Mouse (Mus musculus): ENCODE measurements at regions not wholly inside any gene's neighbourhood (a gene's known extent, or its start where the extent isn't known, plus 50 kb on each side); places are given as distances from the start of the nearest gene placed in this dataset.

- H3K36me3 ChIP-seq (ENCODE audit: control insufficient read depth, insufficient read depth, low read length), result no peaks in the 10 kb centered on the region
- no peak overlapping the region for H3K9ac ChIP-seq (ENCODE audit: low read depth, low read length)
- H3K4me3 ChIP-seq (ENCODE audit: low read length), result no peak overlapping the region
- WGBS, result 77% methylated on average over 4 of the region's 4 CpGs
- H3K4me2 ChIP-seq (replicated peaks; ENCODE audit: low read depth, low read length), result no peak overlapping the region
- H3K27me3 ChIP-seq (ENCODE audit: control insufficient read depth, insufficient read depth, low read length), result no peaks in the 10 kb centered on the region
- 0 out of 2 replicates have a peak, but pooled peaks cover 4% of the 10 kb centered on the region for H3K4me1 ChIP-seq (ENCODE audit: control insufficient read depth, insufficient read depth, low read length)
- ATAC-seq (ENCODE audit: low FRiP score, low TSS enrichment), result no peak
- no peaks in the 10 kb centered on the region for H3K9me3 ChIP-seq (ENCODE audit: control insufficient read depth, low read length)
- no peak overlapping the region for H3K27ac ChIP-seq (ENCODE audit: low read depth, low read length)
Observed at GRCm38 (mm10) chr17:64484835-64485234, 115.7 kb upstream of the Man2a1 start.

GRCm38 (mm10) chr17:64489769-64490335 lies 110.7 kb upstream of the Man2a1 start:
- no peak overlapping the region for H3K27ac ChIP-seq (ENCODE audit: low read depth, low read length)
- 0 out of 2 replicates have a peak, but pooled peaks cover 4% of the 10 kb centered on the region for H3K4me1 ChIP-seq (ENCODE audit: control insufficient read depth, insufficient read depth, low read length)
- no peaks in the 10 kb centered on the region for H3K27me3 ChIP-seq (ENCODE audit: control insufficient read depth, insufficient read depth, low read length)
- H3K9ac ChIP-seq (ENCODE audit: low read depth, low read length), result no peak overlapping the region
- H3K4me2 ChIP-seq (replicated peaks; ENCODE audit: low read depth, low read length), result no peak overlapping the region
- H3K4me3 ChIP-seq (ENCODE audit: low read length), result no peak overlapping the region
- WGBS, result 84% methylated on average over 2 of the region's 2 CpGs
- ATAC-seq (ENCODE audit: low FRiP score, low TSS enrichment), result no peak
- no peaks in the 10 kb centered on the region for H3K9me3 ChIP-seq (ENCODE audit: control insufficient read depth, low read length)
- H3K36me3 ChIP-seq (ENCODE audit: control insufficient read depth, insufficient read depth, low read length), result no peaks in the 10 kb centered on the region

- 90% methylated on average over 7 of the region's 7 CpGs for WGBS
- Histone ChIP-seq H3K9me3 (ENCODE audit: control insufficient read depth, low read length) (no peaks in the 10 kb centered on the region), H3K27me3 (ENCODE audit: control insufficient read depth, insufficient read depth, low read length) (no peaks in the 10 kb centered on the region), H3K9ac (ENCODE audit: low read depth, low read length) (no peak overlapping the region), H3K4me3 (ENCODE audit: low read length) (no peak overlapping the region), H3K4me1 (ENCODE audit: control insufficient read depth, insufficient read depth, low read length) (0 out of 2 replicates have a peak, but pooled peaks cover 4% of the 10 kb centered on the region), H3K27ac (ENCODE audit: low read depth, low read length) (no peak overlapping the region), H3K4me2 (replicated peaks; ENCODE audit: low read depth, low read length) (no peak overlapping the region), H3K36me3 (ENCODE audit: control insufficient read depth, insufficient read depth, low read length) (no peaks in the 10 kb centered on the region)
- ATAC-seq (ENCODE audit: low FRiP score, low TSS enrichment), result no peak
Observed at GRCm38 (mm10) chr17:64490664-64491063, 109.9 kb upstream of the Man2a1 start.

- Histone ChIP-seq H3K27ac (ENCODE audit: low read depth, low read length) (no peak overlapping the region), H3K4me3 (ENCODE audit: low read length) (no peak overlapping the region), H3K27me3 (ENCODE audit: control insufficient read depth, insufficient read depth, low read length) (no peaks in the 10 kb centered on the region), H3K4me2 (replicated peaks; ENCODE audit: low read depth, low read length) (no peak overlapping the region), H3K36me3 (ENCODE audit: control insufficient read depth, insufficient read depth, low read length) (no peaks in the 10 kb centered on the region), H3K9me3 (ENCODE audit: control insufficient read depth, low read length) (no peaks in the 10 kb centered on the region), H3K9ac (ENCODE audit: low read depth, low read length) (no peak overlapping the region), H3K4me1 (ENCODE audit: control insufficient read depth, insufficient read depth, low read length) (no peaks in the 10 kb centered on the region)
- no peak for ATAC-seq (ENCODE audit: low FRiP score, low TSS enrichment)
- 48% methylated on average over 10 of the region's 10 CpGs for WGBS
Observed at GRCm38 (mm10) chr17:64491922-64492353, 108.6 kb upstream of the Man2a1 start.

- Histone ChIP-seq H3K4me2 (replicated peaks; ENCODE audit: low read depth, low read length) (no peak overlapping the region), H3K4me1 (ENCODE audit: control insufficient read depth, insufficient read depth, low read length) (no peaks in the 10 kb centered on the region), H3K27ac (ENCODE audit: low read depth, low read length) (no peak overlapping the region), H3K4me3 (ENCODE audit: low read length) (no peak overlapping the region), H3K36me3 (ENCODE audit: control insufficient read depth, insufficient read depth, low read length) (no peaks in the 10 kb centered on the region), H3K27me3 (ENCODE audit: control insufficient read depth, insufficient read depth, low read length) (no peaks in the 10 kb centered on the region), H3K9ac (ENCODE audit: low read depth, low read length) (no peak overlapping the region), H3K9me3 (ENCODE audit: control insufficient read depth, low read length) (no peaks in the 10 kb centered on the region)
- ATAC-seq (ENCODE audit: low FRiP score, low TSS enrichment), result no peak
- WGBS, result 65% methylated on average over 7 of the region's 9 CpGs
Observed at GRCm38 (mm10) chr17:64492614-64493269, 107.8 kb upstream of the Man2a1 start.

- Histone ChIP-seq H3K9me3 (ENCODE audit: control insufficient read depth, low read length) (no peaks in the 10 kb centered on the region), H3K27ac (ENCODE audit: low read depth, low read length) (no peak overlapping the region), H3K9ac (ENCODE audit: low read depth, low read length) (no peak overlapping the region), H3K4me1 (ENCODE audit: control insufficient read depth, insufficient read depth, low read length) (no peaks in the 10 kb centered on the region), H3K4me2 (replicated peaks; ENCODE audit: low read depth, low read length) (no peak overlapping the region; the same call in 1 of the 2 replicates), H3K27me3 (ENCODE audit: control insufficient read depth, insufficient read depth, low read length) (no peaks in the 10 kb centered on the region), H3K4me3 (ENCODE audit: low read length) (no peak overlapping the region), H3K36me3 (ENCODE audit: control insufficient read depth, insufficient read depth, low read length) (no peaks in the 10 kb centered on the region)
- ATAC-seq (ENCODE audit: low FRiP score, low TSS enrichment), result no peak; the same call in 1 of the 2 replicates
- 51% methylated on average over 15 of the region's 15 CpGs for WGBS
Observed at GRCm38 (mm10) chr17:64499281-64499997, 101.1 kb upstream of the Man2a1 start.

- H3K4me1 ChIP-seq (ENCODE audit: control insufficient read depth, insufficient read depth, low read length), result no peaks in the 10 kb centered on the region
- no peaks in the 10 kb centered on the region for H3K27me3 ChIP-seq (ENCODE audit: control insufficient read depth, insufficient read depth, low read length)
- no peak overlapping the region for H3K9ac ChIP-seq (ENCODE audit: low read depth, low read length)
- H3K4me3 ChIP-seq (ENCODE audit: low read length), result no peak overlapping the region
- H3K9me3 ChIP-seq (ENCODE audit: control insufficient read depth, low read length), result no peaks in the 10 kb centered on the region
- H3K36me3 ChIP-seq (ENCODE audit: control insufficient read depth, insufficient read depth, low read length), result no peaks in the 10 kb centered on the region
- no peak for ATAC-seq (ENCODE audit: low FRiP score, low TSS enrichment)
- WGBS, result 97% methylated on average over 2 of the region's 2 CpGs
- no peak overlapping the region for H3K27ac ChIP-seq (ENCODE audit: low read depth, low read length)
- H3K4me2 ChIP-seq (replicated peaks; ENCODE audit: low read depth, low read length), result no peak overlapping the region
Observed at GRCm38 (mm10) chr17:64502376-64502775, 98.2 kb upstream of the Man2a1 start.

- Histone ChIP-seq H3K27me3 (ENCODE audit: control insufficient read depth, insufficient read depth, low read length) (no peaks in the 10 kb centered on the region), H3K9ac (ENCODE audit: low read depth, low read length) (no peak overlapping the region), H3K4me3 (ENCODE audit: low read length) (no peak overlapping the region), H3K27ac (ENCODE audit: low read depth, low read length) (no peak overlapping the region), H3K4me2 (replicated peaks; ENCODE audit: low read depth, low read length) (no peak overlapping the region), H3K4me1 (ENCODE audit: control insufficient read depth, insufficient read depth, low read length) (no peaks in the 10 kb centered on the region), H3K36me3 (ENCODE audit: control insufficient read depth, insufficient read depth, low read length) (no peaks in the 10 kb centered on the region), H3K9me3 (ENCODE audit: control insufficient read depth, low read length) (no peaks in the 10 kb centered on the region)
- no peak for ATAC-seq (ENCODE audit: low FRiP score, low TSS enrichment)
- WGBS, result 89% methylated on average over 2 of the region's 2 CpGs
Observed at GRCm38 (mm10) chr17:64505956-64506355, 94.6 kb upstream of the Man2a1 start.

Data from kidney, embryonic 14.5 days (tissue).